Mouse (Mus musculus): Measurements from ENCODE around the gene Igsf21.
A peak's percentile ranks its signal among the peaks of the same experiment; 100 is the strongest.

Gene Igsf21

GRCm38 (mm10) chr4:140192276-140193002 is 54.1 kb downstream of the Igsf21 start:
- DNase-seq, result no peak

DNA sequence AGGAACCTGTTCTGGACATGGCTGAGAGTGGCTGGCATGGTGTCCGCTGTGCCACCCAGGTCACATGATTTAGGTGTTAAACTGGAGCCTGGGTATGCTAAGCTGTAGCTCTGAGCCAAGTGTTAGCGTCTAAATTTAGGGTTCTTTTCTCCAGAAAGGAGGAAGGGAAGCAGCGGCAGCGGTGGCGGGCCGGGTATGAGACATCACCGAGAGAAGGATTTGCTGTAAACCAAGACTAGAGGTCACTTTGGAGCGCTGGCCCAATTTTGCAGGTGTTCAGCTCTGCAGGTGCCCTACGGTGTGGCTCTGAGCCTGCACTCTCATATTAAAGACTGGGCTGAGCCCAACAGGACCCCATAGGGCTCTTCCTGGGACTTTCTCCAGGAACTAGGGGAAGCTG is 57.0 kb downstream of the Igsf21 start:
- DNase-seq, result peak; percentile 70

- no peak for DNase-seq
Observed at GRCm38 (mm10) chr4:140188626-140189025, 58.0 kb downstream of the Igsf21 start.

GRCm38 (mm10) chr4:140187404-140188145 is 59.0 kb downstream of the Igsf21 start:
- DNase-seq, result no peak

GRCm38 (mm10) chr4:140179576-140179975 is 67.0 kb downstream of the Igsf21 start:
- no peak for DNase-seq

DNA sequence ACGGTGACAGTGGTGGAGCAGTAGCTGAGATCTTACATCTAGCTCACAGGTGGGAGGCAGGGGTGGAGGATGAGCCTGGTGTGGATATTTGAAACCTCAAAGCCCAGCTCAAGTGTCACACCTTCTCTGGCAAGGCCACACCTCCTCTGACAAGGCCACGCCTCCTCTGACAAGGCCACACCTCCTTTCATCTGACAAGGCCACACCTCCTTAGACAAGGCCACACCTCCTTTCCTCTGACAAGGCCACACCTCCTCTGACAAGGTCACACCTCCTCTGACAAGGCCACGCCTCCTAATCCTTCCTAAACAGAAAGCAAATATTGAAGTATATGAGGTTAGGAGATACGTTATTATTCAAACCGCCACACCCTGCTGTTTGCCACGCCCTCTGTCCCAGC is 69.5 kb downstream of the Igsf21 start:
- DNase-seq, result no peak

- no peak for DNase-seq
Observed at GRCm38 (mm10) chr4:140173746-140174399, 72.7 kb downstream of the Igsf21 start.

- no peak for DNase-seq
Observed at GRCm38 (mm10) chr4:140173084-140173483, 73.5 kb downstream of the Igsf21 start.

DNA sequence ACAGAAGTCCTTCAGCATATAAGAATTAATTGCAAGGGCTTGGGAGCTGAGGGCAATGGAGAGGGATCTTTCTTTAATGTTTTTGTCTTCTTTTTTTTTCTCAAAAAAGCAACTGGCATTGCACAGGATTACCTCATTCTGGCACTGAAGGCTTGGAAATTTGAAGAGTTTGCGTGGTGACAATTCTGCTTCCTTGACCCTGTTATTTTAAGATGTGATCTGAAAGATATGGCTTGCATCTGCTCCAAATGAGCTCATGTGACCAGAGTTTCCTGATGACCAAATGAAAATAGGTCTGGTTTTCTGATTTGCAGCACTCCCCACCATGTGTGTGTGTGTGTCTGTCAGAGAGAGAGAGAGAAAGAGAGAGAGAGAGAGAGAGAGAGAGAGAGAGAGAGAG is 74.7 kb downstream of the Igsf21 start:
- no peak for DNase-seq

DNA sequence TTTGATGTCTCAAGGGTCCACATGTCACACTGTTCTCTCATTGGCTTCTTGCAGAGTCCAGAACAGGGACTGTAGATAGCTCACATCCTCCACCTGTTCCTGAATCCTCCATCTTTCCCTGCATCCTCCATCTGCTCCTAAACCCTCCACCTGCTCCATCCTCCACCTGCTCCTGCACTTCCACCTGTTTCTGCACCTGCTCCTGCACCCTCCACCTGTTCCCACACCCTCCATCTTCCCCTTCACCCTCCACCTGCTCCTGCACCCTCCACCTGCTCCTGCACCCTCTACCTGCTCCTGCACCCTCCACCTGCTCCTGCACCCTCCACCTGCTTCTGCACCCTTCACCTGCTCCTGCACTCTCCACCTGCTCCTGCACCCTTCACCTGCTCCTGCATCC is 75.4 kb downstream of the Igsf21 start:
- DNase-seq, result no peak

- no peak for DNase-seq
Observed at GRCm38 (mm10) chr4:140165851-140166250, 80.7 kb downstream of the Igsf21 start.

- no peak for DNase-seq
Observed at GRCm38 (mm10) chr4:140164662-140165061, 81.9 kb downstream of the Igsf21 start.

- no peak for DNase-seq
Observed at GRCm38 (mm10) chr4:140159617-140160016, 87.0 kb downstream of the Igsf21 start.

GRCm38 (mm10) chr4:140154899-140155463 is 91.6 kb downstream of the Igsf21 start:
- DNase-seq, result no peak

DNA sequence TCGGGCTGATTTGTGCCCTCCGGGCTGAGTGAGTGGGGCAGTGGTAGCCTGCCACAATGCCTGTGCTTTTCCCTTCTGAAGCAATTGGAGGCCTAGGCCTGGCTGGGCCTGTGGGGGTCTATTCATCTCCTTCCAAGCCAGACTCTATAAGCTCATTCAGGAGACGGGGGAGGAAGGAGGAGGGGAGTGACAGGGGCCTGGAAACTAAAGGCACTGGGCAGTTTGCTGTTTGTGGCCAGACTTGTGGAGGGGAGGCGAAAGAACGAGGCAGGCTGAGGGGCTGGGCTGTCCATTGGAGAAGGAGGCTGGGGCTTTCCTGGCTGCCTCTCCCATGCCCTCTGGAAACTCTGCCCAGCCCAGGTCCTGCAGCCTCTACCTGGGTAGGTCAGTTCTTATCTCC is 92.1 kb downstream of the Igsf21 start:
- no peak for DNase-seq

DNA sequence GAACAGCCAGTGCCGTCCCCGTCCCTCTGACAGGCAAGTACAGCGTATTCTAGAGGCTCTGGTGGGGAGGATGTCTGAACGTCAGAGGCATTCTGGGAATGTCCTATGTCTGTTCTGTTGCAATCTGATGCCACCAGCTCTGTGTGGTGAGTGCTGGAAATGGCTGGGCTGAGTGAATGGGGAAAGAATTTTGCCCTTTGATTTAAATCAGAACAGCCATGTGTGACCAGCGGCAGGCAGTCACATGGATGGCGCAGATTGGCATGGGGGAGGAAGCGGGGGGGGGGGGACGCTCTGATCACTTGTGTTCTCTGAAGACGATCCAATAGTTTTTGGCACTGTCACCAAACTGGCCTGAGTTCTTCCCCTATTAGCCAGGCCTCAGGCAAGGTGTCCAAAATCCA is 92.9 kb downstream of the Igsf21 start:
- no peak for DNase-seq

GRCm38 (mm10) chr4:140153101-140153500 is 93.5 kb downstream of the Igsf21 start:
- no peak for DNase-seq

- DNase-seq, result no peak
Observed at GRCm38 (mm10) chr4:140149706-140150105, 96.9 kb downstream of the Igsf21 start.

DNA sequence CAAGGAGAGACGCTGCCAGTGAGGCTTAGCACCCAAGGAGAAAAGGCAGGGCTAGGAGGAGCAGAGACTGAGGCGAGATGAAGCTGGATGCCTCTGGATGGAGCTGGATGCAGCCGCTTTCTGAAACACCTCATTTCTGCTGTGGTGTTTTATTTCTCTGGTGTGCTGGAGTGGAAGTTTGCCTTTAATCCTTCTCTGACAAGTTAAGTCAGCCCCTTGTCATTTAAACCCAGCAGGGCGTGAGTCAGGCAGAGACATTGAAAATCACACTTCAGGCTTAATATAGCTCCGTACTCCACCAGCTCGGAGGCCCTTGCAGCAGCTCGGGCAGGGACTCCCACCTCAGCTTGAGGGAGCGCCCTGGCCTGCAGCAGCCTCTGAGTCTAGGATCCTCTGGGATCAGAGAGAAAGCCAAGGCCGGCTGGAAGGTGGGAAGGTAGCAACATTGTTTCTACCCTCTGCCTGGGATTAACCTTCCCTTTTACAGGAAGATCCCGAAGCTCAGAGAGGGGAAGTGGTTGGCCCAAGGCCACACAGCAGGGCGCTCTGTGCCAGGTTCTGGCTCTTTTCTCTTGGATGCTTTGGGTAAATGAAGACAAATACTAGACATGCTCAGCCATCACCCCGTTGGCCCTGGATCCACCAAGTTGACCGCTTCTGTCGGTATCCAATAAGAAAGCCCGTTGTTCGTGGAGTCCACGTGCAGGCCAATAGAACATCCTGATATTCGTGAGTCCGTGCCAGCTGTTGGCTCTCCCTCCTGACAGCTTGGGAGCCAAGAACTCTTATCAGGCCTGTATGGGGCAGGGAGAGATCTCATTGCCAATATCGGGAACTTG is 98.5 kb downstream of the Igsf21 start:
- peak; percentile 77 for DNase-seq

DNA sequence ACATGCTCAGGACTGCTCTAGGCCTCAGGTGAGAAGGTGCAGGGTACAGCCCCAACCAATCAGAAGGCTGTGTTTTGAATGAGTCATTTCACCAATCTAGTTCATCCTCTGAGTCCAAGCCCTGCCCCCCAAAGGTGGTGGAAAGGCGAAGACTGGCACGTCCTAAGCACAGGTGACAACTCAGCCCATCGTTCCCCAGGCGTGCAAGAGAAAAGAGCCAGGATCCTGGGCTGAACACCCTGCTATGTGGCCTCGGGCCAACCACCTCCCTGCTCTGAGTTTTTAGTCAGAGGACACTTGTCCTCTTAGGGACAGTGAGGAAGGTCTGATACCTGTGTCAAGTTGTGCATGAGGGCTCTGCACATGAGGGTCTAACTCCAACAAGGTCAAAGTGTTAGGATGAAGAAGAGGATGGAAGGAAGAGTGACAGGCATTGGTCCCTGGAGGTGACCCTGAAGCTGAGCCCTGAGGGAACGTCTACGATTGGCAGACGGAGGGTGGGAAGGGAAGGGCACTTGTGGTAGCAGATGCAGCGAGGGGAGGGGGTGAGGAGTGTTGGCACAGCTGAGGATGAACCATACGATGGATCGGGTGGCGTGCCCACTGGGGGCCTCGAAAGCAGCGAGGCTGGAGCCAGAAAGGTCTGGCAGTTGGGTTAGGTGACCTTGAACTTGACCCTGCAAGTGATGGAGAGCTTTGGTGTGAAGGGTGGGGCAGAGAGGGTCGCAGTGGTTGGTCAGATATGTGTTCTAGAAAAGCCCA is 99.3 kb downstream of the Igsf21 start:
- no peak for DNase-seq

DNA sequence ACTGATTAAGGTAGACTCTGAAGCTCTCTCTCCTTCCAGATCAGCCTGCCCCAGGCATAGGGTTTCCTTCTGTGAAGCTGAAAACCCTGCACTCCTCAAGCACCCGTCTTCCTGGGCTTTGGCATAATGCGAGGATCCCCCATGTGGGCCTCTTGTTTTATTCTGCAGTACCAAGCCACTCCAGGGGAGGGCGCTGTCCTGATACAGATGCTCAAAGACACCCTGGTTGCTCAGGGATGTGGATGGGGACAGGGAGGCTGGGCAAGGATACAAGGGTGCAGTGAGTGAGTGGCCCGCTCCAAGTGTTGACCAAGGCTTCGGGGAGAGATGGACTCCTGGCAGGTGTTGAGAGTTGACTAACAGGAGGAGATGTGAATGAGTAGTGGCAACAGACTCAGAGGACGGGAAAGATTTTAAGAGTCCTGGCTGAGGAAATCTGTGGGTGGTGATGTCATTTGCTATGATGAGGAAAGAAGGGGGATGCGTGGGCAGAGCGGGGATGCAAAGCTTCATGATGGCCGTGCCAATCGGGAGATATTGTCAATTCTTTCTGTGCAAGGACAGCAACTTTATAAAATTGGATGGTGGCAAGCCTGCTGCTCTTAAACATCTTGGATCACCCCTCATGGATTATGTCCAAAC is 102.6 kb downstream of the Igsf21 start:
- DNase-seq, result peak; percentile 63
